Mouse (Mus musculus) midbrain, embryonic 14.5 days (tissue): ENCODE data around the gene Cd4. TPM values are rescaled to one million over a fixed set of nuclear protein-coding genes. Genes with fewer than 3 reads are reported as not detected.

Source experiments
- ATAC-seq: fragments of 200-750 bp; cut with Nextera tagmentation; 2 replicates; pipeline ENCODE4 v1.8.0; 2017; ENCODE audit warnings: moderate number of reproducible peaks, moderate library complexity; ENCODE audit not compliant: low FRiP score, low TSS enrichment
- DNase-seq: peaks from one replicate; pipeline ENCODE4 v3.0.0-alpha.2; 2015
- H3K27ac ChIP-seq: fragments of 300-500 bp; sonication (generic); replicated peaks from 2 replicates; pipeline ENCODE4 v1.5.1; 2014; ENCODE audit warnings: mild to moderate bottlenecking, low read depth, low read length, moderate library complexity
- H3K27me3 ChIP-seq: fragments of 300-500 bp; sonication (generic); 2 replicates; pipeline ENCODE4 v1.6.1; 2014; ENCODE audit warnings: low read length, control low read depth, mixed read lengths; ENCODE audit not compliant: control insufficient read depth, insufficient read depth
- H3K36me3 ChIP-seq: fragments of 300-500 bp; sonication (generic); 2 replicates; pipeline ENCODE4 v1.6.1; 2014; ENCODE audit warnings: low read length, control low read depth; ENCODE audit not compliant: control insufficient read depth, insufficient read depth
- H3K4me1 ChIP-seq: fragments of 300-500 bp; sonication (generic); 2 replicates; pipeline ENCODE4 v1.6.1; 2014; ENCODE audit warnings: mild to moderate bottlenecking, antibody characterized with exemption, low read length, control low read depth; ENCODE audit not compliant: control insufficient read depth, insufficient read depth
- H3K4me2 ChIP-seq: fragments of 300-500 bp; sonication (generic); 2 replicates; pipeline ENCODE4 v1.6.1; 2014; ENCODE audit warnings: mild to moderate bottlenecking, low read length, moderate library complexity
- H3K4me3 ChIP-seq: fragments of 300-500 bp; sonication (generic); replicated peaks from 2 replicates; pipeline ENCODE4 v1.5.1; 2014; ENCODE audit warnings: low read depth, low read length
- H3K9ac ChIP-seq: fragments of 300-500 bp; sonication (generic); replicated peaks from 2 replicates; pipeline ENCODE4 v1.6.1; 2014; ENCODE audit warnings: mild to moderate bottlenecking, low read length, moderate library complexity
- H3K9me3 ChIP-seq: fragments of 300-500 bp; sonication (generic); 2 replicates; pipeline ENCODE4 v1.6.1; 2016; ENCODE audit warnings: low read length, control low read depth, mixed read lengths; ENCODE audit not compliant: control insufficient read depth
- WGBS: fragments of 180-500 bp; shearing (Covaris S2); extraction: QIAGEN DNeasy Blood & Tissue Kit; methylation state at CpG from one replicate; pipeline ENCODE4 v1.1.7; 2014; 5-methylcytosine and 5-hydroxymethylcytosine counted together
- polyA plus RNA-seq: library from polyadenylated mRNA; unstranded; fragments of >200 nt; fragmentation: Nextera tagmentation; extraction: Ambion mirVana; gene quantifications from 2 replicates; pipeline ENCODE4 v1.2.1, GENCODE M21; 2014

Gene Cd4
- polyA plus RNA-seq, 1 experiment from 2014 or later, result 0.11 TPM

- peaks cover 35% of the 10 kb centered on the region for H3K4me1 ChIP-seq
- peak within 1 kb of the TSS; percentile 98 for H3K27ac ChIP-seq
- H3K4me2 ChIP-seq, result peak within 1 kb of the TSS; percentile 82
- ATAC-seq (peak; percentile 86), DNase-seq (peak; percentile 92)
- H3K9ac ChIP-seq, result peak within 1 kb of the TSS; percentile 90
- under 1% methylated on average over 81 of the region's 86 CpGs for WGBS
- peak within 1 kb of the TSS; percentile 66 for H3K4me3 ChIP-seq
- no peaks in the 10 kb centered on the region for H3K27me3 ChIP-seq
- H3K9me3 ChIP-seq, result no peaks in the 10 kb centered on the region
- H3K36me3 ChIP-seq, result peaks cover 26% of the 10 kb centered on the region
Observed at GRCm38 (mm10) chr6:124856916-124857839, 30.8 kb downstream of the Cd4 start, which contains the start of gene P3h3. TSS of gene P3h3 (minus strand) at chr6:124857752.

- Histone ChIP-seq H3K4me1 (peaks cover 27% of the 10 kb centered on the region), H3K4me2 (peak overlapping the region; percentile 82), H3K27me3 (no peaks in the 10 kb centered on the region), H3K9ac (peak overlapping the region; percentile 90), H3K4me3 (peak overlapping the region; percentile 66), H3K36me3 (peaks cover 26% of the 10 kb centered on the region), H3K9me3 (no peaks in the 10 kb centered on the region), H3K27ac (peak overlapping the region; percentile 98)
- 8% methylated on average over 14 of the region's 14 CpGs for WGBS
- ATAC-seq, result peak; percentile 73
- DNase-seq, result peak; percentile 88
Observed at GRCm38 (mm10) chr6:124856321-124856720, 31.7 kb downstream of the Cd4 start.

DNA sequence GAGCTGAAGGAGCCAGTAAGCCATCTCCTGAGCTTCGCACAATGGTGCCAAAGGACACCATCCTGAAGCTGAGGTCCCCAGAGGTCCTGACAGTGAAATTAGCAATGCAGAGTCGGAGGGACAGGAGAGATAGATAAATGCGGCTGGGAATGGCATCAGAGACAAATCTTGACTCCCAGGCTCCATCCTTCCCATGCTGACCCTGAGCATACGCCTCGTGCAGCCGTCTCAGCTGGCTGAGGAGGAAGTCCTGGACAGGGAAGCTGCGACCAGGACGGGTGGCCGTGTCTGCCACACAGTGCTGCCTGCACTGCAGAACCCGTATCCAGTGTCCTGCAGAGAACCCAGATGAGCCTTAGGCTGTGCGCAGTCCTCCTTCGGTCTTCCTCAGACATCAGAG lies 33.4 kb downstream of the Cd4 start:
- no peak overlapping the region for H3K4me3 ChIP-seq
- DNase-seq (no peak), ATAC-seq (no peak)
- peaks cover 12% of the 10 kb centered on the region for H3K4me1 ChIP-seq
- H3K36me3 ChIP-seq, result peaks cover 18% of the 10 kb centered on the region; the same call in 1 of the 2 replicates
- no peaks in the 10 kb centered on the region for H3K27me3 ChIP-seq
- H3K9ac ChIP-seq, result no peak overlapping the region
- WGBS, result 77% methylated on average over 12 of the region's 12 CpGs
- no peak overlapping the region for H3K27ac ChIP-seq
- no peak overlapping the region for H3K4me2 ChIP-seq
- H3K9me3 ChIP-seq, result no peaks in the 10 kb centered on the region

DNA sequence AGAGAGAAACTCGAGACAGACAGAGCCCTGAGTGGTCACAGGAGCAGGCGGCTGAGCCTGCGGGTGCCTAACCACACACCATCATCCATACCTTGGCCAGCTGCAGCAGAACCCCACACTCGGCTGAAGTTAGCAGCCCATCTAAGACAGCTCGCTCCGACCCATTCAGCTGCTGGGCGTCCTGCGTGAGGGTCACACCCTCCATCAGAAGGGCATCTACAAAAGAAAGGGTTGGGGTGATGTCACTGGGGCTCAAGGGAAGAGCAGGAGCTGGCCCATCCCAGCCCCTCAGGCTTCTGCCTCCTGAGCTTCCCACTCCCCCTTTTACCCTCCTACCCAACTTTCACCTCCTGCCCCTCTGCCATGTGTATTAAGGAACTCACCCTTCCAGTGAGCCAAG lies 37.5 kb downstream of the Cd4 start:
- Histone ChIP-seq H3K4me2 (no peak overlapping the region), H3K4me1 (no peaks in the 10 kb centered on the region; the same call in 1 of the 2 replicates), H3K36me3 (peaks cover 15% of the 10 kb centered on the region), H3K27me3 (no peaks in the 10 kb centered on the region), H3K9ac (no peak overlapping the region), H3K27ac (no peak overlapping the region), H3K4me3 (no peak overlapping the region), H3K9me3 (no peaks in the 10 kb centered on the region)
- no peak for DNase-seq
- no peak for ATAC-seq
- 60% methylated on average over 8 of the region's 8 CpGs for WGBS

DNA sequence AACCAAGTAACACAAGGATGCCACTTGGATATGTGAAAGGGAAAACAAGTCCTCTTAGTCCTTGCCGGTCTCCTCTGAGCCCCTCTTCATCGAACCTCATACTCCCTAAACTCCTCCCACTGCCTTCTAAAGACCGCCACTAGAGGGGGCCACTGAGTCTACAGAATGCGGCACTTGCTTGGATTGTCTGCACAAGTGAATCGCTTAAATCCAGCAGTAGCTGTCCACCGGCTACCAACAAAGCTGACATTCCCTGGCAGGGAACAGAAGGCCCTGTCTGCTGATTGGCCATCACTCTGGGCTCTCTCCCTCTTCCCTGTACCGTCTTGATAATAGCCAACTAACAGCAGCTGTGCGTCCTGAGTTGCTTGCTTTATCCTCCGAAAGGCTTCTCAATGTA lies 40.7 kb downstream of the Cd4 start:
- Histone ChIP-seq H3K9me3 (no peaks in the 10 kb centered on the region), H3K9ac (no peak overlapping the region), H3K4me1 (no peaks in the 10 kb centered on the region), H3K27me3 (no peaks in the 10 kb centered on the region), H3K27ac (peak overlapping the region; percentile 63), H3K36me3 (peaks cover 21% of the 10 kb centered on the region), H3K4me2 (0 out of 2 replicates have a peak overlapping the region, but pooled peaks have one; percentile 14), H3K4me3 (no peak overlapping the region)
- WGBS, result 3% methylated on average over 9 of the region's 9 CpGs
- peak; percentile 84 for ATAC-seq
- DNase-seq, result peak; percentile 97

DNA sequence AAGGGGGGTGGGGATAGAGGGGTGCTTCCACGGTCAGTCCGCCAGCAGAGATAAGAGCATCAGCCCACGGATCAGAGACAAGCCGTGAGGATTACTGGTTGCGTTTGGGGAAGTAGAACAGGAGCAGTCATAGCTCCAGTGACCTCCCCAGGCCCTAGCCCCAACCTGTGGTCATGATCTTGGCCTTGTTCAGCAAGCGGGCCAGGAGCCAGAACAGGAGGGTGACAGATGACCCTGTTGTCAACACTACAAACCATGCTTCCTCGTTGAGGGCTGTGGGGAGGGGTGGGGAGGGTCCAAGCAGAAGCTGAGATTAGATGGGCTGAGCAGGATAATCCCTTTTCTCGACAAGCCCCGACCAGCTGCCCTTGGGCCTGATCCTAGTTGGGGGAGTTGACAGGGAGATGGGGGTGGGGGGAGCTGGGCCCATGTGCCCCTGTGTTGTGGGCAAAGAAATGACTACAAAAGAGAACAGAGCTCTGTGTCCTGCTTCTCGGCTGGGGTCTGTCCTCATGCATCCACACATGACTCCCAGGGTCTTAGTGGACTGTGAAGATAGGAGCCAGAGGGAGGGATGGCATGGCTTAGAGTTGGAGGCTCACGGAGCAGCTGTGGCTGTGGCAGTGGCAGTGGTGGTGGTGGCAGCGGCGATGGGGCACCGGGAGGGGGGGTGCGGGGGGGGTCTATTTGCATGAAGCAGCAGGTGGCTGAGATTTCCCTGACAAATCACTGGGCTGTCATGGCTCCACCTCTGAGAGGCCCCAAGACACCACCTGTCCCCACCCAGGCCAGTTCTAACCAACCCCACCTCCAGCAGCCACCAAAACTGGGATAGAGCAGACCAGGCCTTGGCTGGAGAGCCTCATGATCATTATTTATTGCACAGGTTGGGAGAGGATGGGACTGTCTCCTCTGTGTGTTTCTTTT lies 47.5 kb downstream of the Cd4 start, which contains the start of gene Gnb3:
Gene Gnb3, minus strand, starts transcription at position 35 of the 927 bp plus-strand sequence.
- 0 out of 2 replicates have a peak within 1 kb of the TSS, but pooled peaks have one; percentile 23 for H3K9ac ChIP-seq
- H3K4me3 ChIP-seq, result no peak within 1 kb of the TSS
- peak within 1 kb of the TSS; percentile 62 for H3K27ac ChIP-seq
- H3K9me3 ChIP-seq, result no peaks in the 10 kb centered on the region
- H3K27me3 ChIP-seq, result no peaks in the 10 kb centered on the region
- peaks cover 17% of the 10 kb centered on the region for H3K4me1 ChIP-seq
- peaks cover 12% of the 10 kb centered on the region; the same call in 1 of the 2 replicates for H3K36me3 ChIP-seq
- peak; percentile 50 for DNase-seq
- 9% methylated on average over 15 of the region's 15 CpGs for WGBS
- H3K4me2 ChIP-seq, result peak within 1 kb of the TSS; percentile 30
- peak; percentile 69 for ATAC-seq

DNA sequence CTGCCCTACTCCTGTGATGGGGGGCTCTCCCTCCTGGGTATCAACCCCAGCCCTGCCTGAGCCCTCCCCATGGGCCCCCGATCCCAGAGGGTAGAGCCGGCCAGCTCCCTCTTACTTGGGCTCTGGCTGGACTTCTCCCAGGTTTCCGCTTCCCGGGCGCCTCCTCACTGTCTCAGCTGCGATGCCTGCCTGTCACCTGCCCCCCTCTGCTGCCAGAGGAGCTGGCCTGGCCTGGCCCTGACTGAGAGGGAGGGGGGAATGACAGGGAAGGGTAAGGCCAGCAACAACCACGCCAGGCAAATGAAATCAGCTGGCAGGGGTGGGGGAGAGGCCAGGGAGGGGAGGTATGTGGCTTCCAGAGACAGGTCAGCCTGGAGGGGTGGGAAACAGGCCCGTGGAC lies 48.2 kb downstream of the Cd4 start:
- DNase-seq, result peak; percentile 20
- Histone ChIP-seq H3K27ac (peak overlapping the region; percentile 62), H3K9me3 (no peaks in the 10 kb centered on the region), H3K4me3 (no peak overlapping the region), H3K4me1 (peaks cover 17% of the 10 kb centered on the region), H3K27me3 (no peaks in the 10 kb centered on the region), H3K4me2 (peak overlapping the region; percentile 30), H3K9ac (0 out of 2 replicates have a peak overlapping the region, but pooled peaks have one; percentile 23), H3K36me3 (peaks cover 7% of the 10 kb centered on the region; the same call in 1 of the 2 replicates)
- 0 out of 2 replicates have a peak, but pooled peaks have one; percentile 37 for ATAC-seq
- WGBS, result 7% methylated on average over 8 of the region's 8 CpGs

GRCm38 (mm10) chr6:124836411-124836810 lies 51.6 kb downstream of the Cd4 start:
- no peak overlapping the region for H3K9ac ChIP-seq
- WGBS, result 84% methylated on average over 7 of the region's 7 CpGs
- H3K4me3 ChIP-seq, result no peak overlapping the region
- no peak overlapping the region for H3K27ac ChIP-seq
- no peak for DNase-seq
- H3K27me3 ChIP-seq, result no peaks in the 10 kb centered on the region
- peaks cover 17% of the 10 kb centered on the region for H3K4me1 ChIP-seq
- no peak for ATAC-seq
- H3K4me2 ChIP-seq, result no peak overlapping the region
- no peaks in the 10 kb centered on the region; the same call in 1 of the 2 replicates for H3K36me3 ChIP-seq
- H3K9me3 ChIP-seq, result no peaks in the 10 kb centered on the region
